Mouse (Mus musculus): ENCODE measurements around the gene Pex26.

DNA sequence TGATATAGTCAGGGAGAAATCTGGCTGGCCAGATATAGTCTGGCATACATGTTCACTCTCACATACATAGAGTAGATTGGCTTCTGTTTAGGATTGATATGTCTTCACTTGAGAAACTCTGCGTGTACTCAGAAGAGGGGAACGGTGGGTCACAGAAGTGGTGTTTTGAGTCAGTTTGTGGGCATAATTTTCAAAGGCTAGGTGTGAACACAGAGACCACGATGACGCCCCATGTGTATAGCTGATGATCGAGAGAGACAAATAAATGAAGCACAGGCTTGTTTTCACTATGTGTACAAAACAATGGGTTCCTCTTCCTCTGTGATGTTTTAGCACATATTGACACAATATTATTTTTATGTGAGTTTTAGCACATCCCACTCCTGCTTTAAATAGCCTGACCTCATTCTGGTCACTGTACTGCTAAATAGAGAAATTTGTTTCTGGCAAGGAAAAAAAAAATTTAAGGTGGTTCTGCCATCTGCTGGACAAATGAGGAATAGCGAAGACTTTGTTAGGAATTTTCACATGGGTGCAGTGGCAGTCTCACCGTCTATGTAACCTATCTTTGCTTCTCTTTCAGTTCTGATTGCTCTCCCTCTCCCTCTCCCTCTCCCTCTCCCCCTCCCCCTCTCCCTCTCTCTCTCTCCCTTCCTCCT lies 4.6 kb upstream of the Pex26 start:
- TF ChIP-seq CTCF (IDR thresholded peaks at IDR 0.05; ENCODE audit: low read depth, low read length): peak; percentile 63
- no peak for TF ChIP-seq POLR2A (IDR thresholded peaks at IDR 0.05; ENCODE audit: extremely low read depth, insufficient read depth, low read length)

Measured in liver, adult 2 months (tissue).